Mouse (Mus musculus): ENCODE results near the gene Zfp428. TPM values are rescaled to one million over a fixed set of nuclear protein-coding genes. Genes with fewer than 3 reads are reported as not detected.

Zfp428 gene
- total and polyA plus RNA-seq, 3 experiments = 12.4 to 16.4 TPM; not detected in 1

- Histone ChIP-seq H3K36me3 (ENCODE audit: control insufficient read depth in 1 of 2, insufficient read depth in 2 of 2, low read length in 2 of 2) (peaks cover 0 to 3% of the 10 kb centered on the region in 2 experiments; a peak in 2 of 4 replicates), H3K9me3 (replicated peaks; ENCODE audit: insufficient read depth, low read length) (no peaks in the 10 kb centered on the region), H3K27me3 (ENCODE audit: control insufficient read depth in 1 of 2, insufficient read depth in 2 of 2, low read length in 2 of 2) (peaks cover 5 to 11% of the 10 kb centered on the region in 2 experiments), H3K79me2 (ENCODE audit: control insufficient read depth, insufficient read depth, low read length, poor library complexity) (no peaks in the 10 kb centered on the region), H3K4me3 (ENCODE audit: control insufficient read depth in 1 of 2, insufficient read depth in 1 of 2, low read depth in 2 of 2, low read length in 2 of 2) (no peak overlapping the region), H3K27ac (ENCODE audit: control insufficient read depth, low read depth, low read length) (no peak overlapping the region), H3K9ac (ENCODE audit: control insufficient read depth, low read depth, low read length, poor library complexity, severe bottlenecking) (no peak overlapping the region), H3K4me1 (ENCODE audit: control insufficient read depth in 1 of 2, insufficient read depth in 2 of 2, low read length in 2 of 2) (peaks cover 4 to 12% of the 10 kb centered on the region in 2 experiments)
- DNase-seq (ENCODE audit: low read depth, low spot score) = no peak
- TF ChIP-seq NELFE (IDR thresholded peaks at IDR 0.05; ENCODE audit: low read depth, low read length) (no peak), POLR2AphosphoS5 (IDR thresholded peaks at IDR 0.05; ENCODE audit: borderline replicate concordance, low read depth, low read length) (no peak), MYB (IDR thresholded peaks at IDR 0.05; ENCODE audit: low read depth, low read length) (no peak), MAFK (IDR thresholded peaks at IDR 0.05; ENCODE audit: borderline replicate concordance, low read depth, low read length) (no peak), RAD21 (IDR thresholded peaks at IDR 0.05; ENCODE audit: low read depth, low read length) (no peak), RCOR1 (IDR thresholded peaks at IDR 0.05; ENCODE audit: low read depth, low read length) (no peak), ZMIZ1 (IDR thresholded peaks at IDR 0.05; ENCODE audit: low read depth, low read length) (no peak), HCFC1 (IDR thresholded peaks at IDR 0.05; ENCODE audit: low read depth, low read length) (no peak), ELF1 (IDR thresholded peaks at IDR 0.05; ENCODE audit: low read depth, low read length) (no peak)
Observed at GRCm38 (mm10) chr7:24457726-24458370, 49.0 kb upstream of the Zfp428 start.

GRCm38 (mm10) chr7:24459440-24459839 is 47.4 kb upstream of the Zfp428 start:
- Histone ChIP-seq H3K9ac (ENCODE audit: control insufficient read depth, low read depth, low read length, poor library complexity, severe bottlenecking) (no peak overlapping the region), H3K4me1 (ENCODE audit: control insufficient read depth in 1 of 2, insufficient read depth in 2 of 2, low read length in 2 of 2) (peaks cover 4 to 19% of the 10 kb centered on the region in 2 experiments), H3K27ac (ENCODE audit: control insufficient read depth, low read depth, low read length) (no peak overlapping the region), H3K36me3 (ENCODE audit: control insufficient read depth in 1 of 2, insufficient read depth in 2 of 2, low read length in 2 of 2) (peaks cover 0 to 5% of the 10 kb centered on the region in 2 experiments; a peak in 2 of 4 replicates), H3K27me3 (ENCODE audit: control insufficient read depth in 1 of 2, insufficient read depth in 2 of 2, low read length in 2 of 2) (peaks cover 5 to 8% of the 10 kb centered on the region in 2 experiments), H3K4me3 (ENCODE audit: control insufficient read depth in 1 of 2, insufficient read depth in 1 of 2, low read depth in 2 of 2, low read length in 2 of 2) (no peak overlapping the region), H3K9me3 (replicated peaks; ENCODE audit: insufficient read depth, low read length) (no peaks in the 10 kb centered on the region), H3K79me2 (ENCODE audit: control insufficient read depth, insufficient read depth, low read length, poor library complexity) (0 out of 2 replicates have a peak, but pooled peaks cover 2% of the 10 kb centered on the region)
- no peak for DNase-seq (ENCODE audit: low read depth, low spot score)
- TF ChIP-seq HCFC1 (IDR thresholded peaks at IDR 0.05; ENCODE audit: low read depth, low read length) = no peak
- TF ChIP-seq UBTF (IDR thresholded peaks at IDR 0.05; ENCODE audit: borderline replicate concordance, insufficient read depth, low read depth, low read length) = no peak
- TF ChIP-seq TCF12 (IDR thresholded peaks at IDR 0.05; ENCODE audit: low read depth, low read length) = no peak
- no peak for TF ChIP-seq CHD2 (IDR thresholded peaks at IDR 0.05; ENCODE audit: low read length)
- no peak for TF ChIP-seq RAD21 (IDR thresholded peaks at IDR 0.05; ENCODE audit: low read depth, low read length)
- no peak for TF ChIP-seq ZC3H11A (IDR thresholded peaks at IDR 0.05; ENCODE audit: low read depth, low read length)
- TF ChIP-seq SMC3 (IDR thresholded peaks at IDR 0.05; ENCODE audit: low read depth, low read length) = no peak
- TF ChIP-seq POLR2AphosphoS2 (IDR thresholded peaks at IDR 0.05; ENCODE audit: low read length) = no peak
- TF ChIP-seq POLR2A (IDR thresholded peaks at IDR 0.05; ENCODE audit: control insufficient read depth in 1 of 2, insufficient read depth in 1 of 2, low read depth in 1 of 2, low read length in 2 of 2, poor library complexity in 1 of 2) = no peak
- TF ChIP-seq SIN3A (IDR thresholded peaks at IDR 0.05; ENCODE audit: low read length) = no peak
- no peak for TF ChIP-seq CHD1 (IDR thresholded peaks at IDR 0.05; ENCODE audit: low read depth, low read length)
- TF ChIP-seq RCOR1 (IDR thresholded peaks at IDR 0.05; ENCODE audit: low read depth, low read length) = no peak
- TF ChIP-seq BHLHE40 (IDR thresholded peaks at IDR 0.05; ENCODE audit: borderline replicate concordance, low read depth, low read length) = no peak
